Mouse (Mus musculus): ENCODE data around the gene Sema6c. TPM values are rescaled to one million over a fixed set of nuclear protein-coding genes. Genes with fewer than 3 reads are reported as not detected.

The Sema6c gene
- polyA plus RNA-seq (2014; fragmentation: Nextera tagmentation; extraction: Ambion mirVana): 3.2 and 5.8 TPM in 2 replicates

DNA sequence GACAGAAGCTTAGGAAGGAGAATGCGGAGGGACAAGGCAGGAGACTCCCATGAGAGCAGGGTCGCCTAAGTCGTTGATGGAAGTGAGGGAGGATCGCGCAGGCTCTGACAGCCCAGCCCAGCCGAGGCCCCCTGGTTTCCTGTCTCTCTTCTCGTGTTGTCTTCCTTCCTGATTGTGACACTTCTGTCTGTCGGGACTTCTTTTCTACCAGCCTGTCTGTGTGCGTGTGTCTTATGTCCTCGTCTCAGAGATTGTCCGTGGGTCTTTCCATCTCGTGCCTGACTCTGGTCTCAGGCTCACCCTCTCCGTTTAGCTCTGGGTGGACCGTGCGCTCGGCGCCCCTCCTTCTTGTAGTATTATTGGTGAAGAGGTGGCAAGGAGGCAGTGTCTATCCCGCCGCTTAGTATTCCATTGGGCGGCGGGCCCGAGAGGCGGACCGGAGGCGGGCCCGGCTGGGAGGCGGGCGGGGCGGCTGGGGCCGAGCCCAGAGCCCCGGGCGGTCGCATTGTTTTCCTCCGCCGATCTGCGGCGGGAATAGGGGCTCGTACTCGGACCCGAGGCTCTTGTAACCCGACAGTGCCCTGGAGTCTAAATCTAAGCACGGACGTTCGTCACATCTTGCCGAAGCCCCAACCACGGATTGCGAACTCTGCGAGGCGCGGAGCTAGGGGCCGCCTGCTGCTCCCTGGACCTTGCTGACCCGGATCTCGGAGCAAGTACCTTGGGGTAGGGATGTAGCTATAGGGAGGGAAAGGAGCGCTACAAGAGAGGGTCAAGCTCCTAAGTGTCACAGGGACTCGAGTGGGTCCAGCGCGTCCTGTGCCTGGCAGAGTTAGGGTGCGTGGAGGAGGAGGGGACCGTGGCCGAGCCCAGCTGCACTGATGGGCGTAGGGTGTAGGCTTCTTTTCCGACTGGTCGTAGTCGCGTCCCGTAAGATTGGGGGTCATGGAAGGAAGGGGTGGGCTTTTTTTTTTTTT lies at the start of gene Sema6c:
TSS of gene Sema6c (plus strand) at position 471 of the 977 bp plus-strand sequence.
- H3K27ac ChIP-seq (replicated peaks in 1 of 2; ENCODE audit: control insufficient read depth in 1 of 2, insufficient read depth in 1 of 2, low read depth in 2 of 2, low read length in 2 of 2): no peak within 1 kb of the TSS
- H3K36me3 ChIP-seq (ENCODE audit: control insufficient read depth, insufficient read depth, low read length): no peaks in the 10 kb centered on the region
- WGBS: under 1% methylated on average over 64 of the region's 66 CpGs
- ATAC-seq (ENCODE audit: insufficient number of reproducible peaks, insufficient read depth, low FRiP score, low read depth): peak; percentile 94
- no peaks in the 10 kb centered on the region for H3K9me3 ChIP-seq (ENCODE audit: control insufficient read depth, low read length)
- H3K27me3 ChIP-seq (ENCODE audit: control insufficient read depth, insufficient read depth, low read length): no peaks in the 10 kb centered on the region; the same call in 1 of the 2 replicates
- H3K4me1 ChIP-seq (ENCODE audit: control insufficient read depth in 2 of 2, insufficient read depth in 2 of 2, low read length in 2 of 2): peaks cover 20 to 39% of the 10 kb centered on the region in 2 experiments
- H3K4me2 ChIP-seq (ENCODE audit: low read length): peak within 1 kb of the TSS; percentile 98
- H3K4me3 ChIP-seq (ENCODE audit: control insufficient read depth in 1 of 2, insufficient read depth in 1 of 2, low read depth in 1 of 2, low read length in 2 of 2): peak within 1 kb of the TSS; percentile 78 to 85
- peak within 1 kb of the TSS; percentile 80 for H3K9ac ChIP-seq (ENCODE audit: low read length)

DNA sequence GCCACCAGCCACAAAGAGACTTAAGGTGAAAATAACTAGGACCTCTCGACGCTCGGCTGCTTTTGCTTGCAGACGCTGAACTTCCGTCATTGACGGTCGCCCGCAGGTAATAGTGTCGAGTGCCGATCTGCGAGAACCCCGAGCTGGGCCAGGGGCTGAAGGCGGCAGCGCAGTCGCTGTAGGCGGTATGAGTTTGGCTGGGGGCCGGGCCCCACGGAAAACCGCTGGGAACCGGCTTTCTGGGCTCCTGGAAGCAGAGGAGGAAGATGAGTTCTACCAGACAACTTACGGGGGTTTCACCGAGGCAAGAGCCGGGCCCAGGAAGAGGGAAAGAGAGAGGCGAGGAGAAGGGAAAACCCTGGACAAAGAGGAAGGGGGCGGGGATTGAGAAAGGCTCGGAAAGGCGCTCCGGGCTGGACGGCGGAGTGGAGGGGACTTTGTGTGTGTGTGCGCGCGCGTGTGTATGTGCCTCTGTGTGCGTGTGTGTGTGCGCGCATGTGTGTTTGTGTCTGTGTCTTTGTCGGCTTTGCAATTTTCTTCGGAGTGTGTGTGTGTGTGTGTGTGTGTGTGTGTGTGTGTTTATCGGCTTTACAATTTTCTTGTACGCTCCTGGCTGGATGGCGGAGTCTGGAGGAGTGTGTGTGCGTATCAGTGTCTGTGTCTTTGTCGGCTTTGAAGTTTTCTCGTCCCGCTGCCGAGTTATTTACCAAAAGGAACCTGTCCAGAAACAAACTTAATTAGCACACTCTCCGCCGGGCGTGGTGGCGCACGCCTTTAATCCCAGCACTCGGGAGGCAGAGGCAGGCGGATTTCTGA lies 49.1 kb upstream of the Sema6c start, which contains the start of gene Vps72:
TSS of gene Vps72 (plus strand) at position 112 of the 816 bp plus-strand sequence.
- WGBS: under 1% methylated on average over 54 of the region's 54 CpGs
- H3K4me2 ChIP-seq (ENCODE audit: low read length): peak within 1 kb of the TSS; percentile 57
- peak; percentile 69 for ATAC-seq (ENCODE audit: insufficient number of reproducible peaks, insufficient read depth, low FRiP score, low read depth)
- H3K27me3 ChIP-seq (ENCODE audit: control insufficient read depth, insufficient read depth, low read length): no peaks in the 10 kb centered on the region
- H3K9ac ChIP-seq (ENCODE audit: low read length): peak within 1 kb of the TSS; percentile 89
- H3K9me3 ChIP-seq (ENCODE audit: control insufficient read depth, low read length): no peaks in the 10 kb centered on the region
- H3K4me1 ChIP-seq (ENCODE audit: control insufficient read depth in 2 of 2, insufficient read depth in 2 of 2, low read length in 2 of 2): peaks cover 2 to 8% of the 10 kb centered on the region in 2 experiments
- peaks cover 21% of the 10 kb centered on the region for H3K36me3 ChIP-seq (ENCODE audit: control insufficient read depth, insufficient read depth, low read length)
- H3K4me3 ChIP-seq (ENCODE audit: control insufficient read depth in 1 of 2, insufficient read depth in 1 of 2, low read depth in 1 of 2, low read length in 2 of 2): peak within 1 kb of the TSS; percentile 81 to 97
- H3K27ac ChIP-seq (replicated peaks in 1 of 2; ENCODE audit: control insufficient read depth in 1 of 2, insufficient read depth in 1 of 2, low read depth in 2 of 2, low read length in 2 of 2): peak within 1 kb of the TSS; percentile 98 to 99

DNA sequence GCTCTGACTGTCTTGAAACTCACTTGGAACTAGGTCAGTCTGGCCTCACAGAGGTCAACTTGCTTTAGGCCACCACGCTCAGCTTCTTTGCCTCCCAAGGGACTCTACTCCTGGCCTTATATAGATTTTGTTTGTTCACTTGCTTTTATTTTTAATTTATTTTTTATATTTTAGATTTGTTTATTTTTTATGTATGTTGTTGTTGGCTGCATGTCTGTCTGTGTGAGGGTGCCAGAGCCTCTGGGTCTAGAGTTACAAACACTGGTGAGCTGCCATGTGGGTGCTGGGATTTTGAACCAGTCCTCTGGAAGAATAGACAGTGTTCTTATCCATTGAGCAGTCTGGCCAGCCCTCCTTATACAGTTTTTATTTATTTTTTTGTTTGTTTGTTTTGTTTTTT lies 47.5 kb upstream of the Sema6c start:
- H3K9me3 ChIP-seq (ENCODE audit: control insufficient read depth, low read length): no peaks in the 10 kb centered on the region
- H3K27ac ChIP-seq (replicated peaks in 1 of 2; ENCODE audit: control insufficient read depth in 1 of 2, insufficient read depth in 1 of 2, low read depth in 2 of 2, low read length in 2 of 2): no peak overlapping the region
- H3K36me3 ChIP-seq (ENCODE audit: control insufficient read depth, insufficient read depth, low read length): peaks cover 35% of the 10 kb centered on the region
- peaks cover 2 to 8% of the 10 kb centered on the region in 2 experiments for H3K4me1 ChIP-seq (ENCODE audit: control insufficient read depth in 2 of 2, insufficient read depth in 2 of 2, low read length in 2 of 2)
- 88% methylated on average over 1 of the region's 1 CpGs for WGBS
- no peak overlapping the region for H3K9ac ChIP-seq (ENCODE audit: low read length)
- peak overlapping the region; percentile 57 for H3K4me2 ChIP-seq (ENCODE audit: low read length)
- H3K27me3 ChIP-seq (ENCODE audit: control insufficient read depth, insufficient read depth, low read length): no peaks in the 10 kb centered on the region
- ATAC-seq (ENCODE audit: insufficient number of reproducible peaks, insufficient read depth, low FRiP score, low read depth): no peak
- no peak overlapping the region for H3K4me3 ChIP-seq (ENCODE audit: control insufficient read depth in 1 of 2, insufficient read depth in 1 of 2, low read depth in 1 of 2, low read length in 2 of 2)

DNA sequence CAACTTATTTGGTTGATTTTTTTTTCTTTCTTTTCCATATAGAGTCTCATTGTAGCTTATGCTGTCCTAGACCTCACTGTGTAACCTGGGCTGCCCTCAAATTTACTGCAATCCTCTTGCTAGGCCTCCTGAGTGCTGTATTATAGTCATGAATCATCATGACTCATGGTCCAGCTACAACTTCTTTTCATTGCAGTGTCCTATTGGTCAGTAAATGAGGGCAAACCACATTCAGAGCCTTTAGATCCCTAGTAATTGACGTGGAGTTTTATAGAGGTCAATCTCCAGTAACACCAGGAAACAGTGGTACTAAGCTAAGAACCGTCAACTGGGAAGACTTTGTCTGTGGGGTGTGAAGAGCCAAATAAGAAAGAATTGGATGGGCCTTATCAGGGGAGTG lies 42.5 kb upstream of the Sema6c start:
- no peak for ATAC-seq (ENCODE audit: insufficient number of reproducible peaks, insufficient read depth, low FRiP score, low read depth)
- Histone ChIP-seq H3K9ac (ENCODE audit: low read length) (no peak overlapping the region), H3K4me1 (ENCODE audit: control insufficient read depth in 2 of 2, insufficient read depth in 2 of 2, low read length in 2 of 2) (no peaks in the 10 kb centered on the region), H3K4me3 (ENCODE audit: control insufficient read depth in 1 of 2, insufficient read depth in 1 of 2, low read depth in 1 of 2, low read length in 2 of 2) (no peak overlapping the region), H3K9me3 (ENCODE audit: control insufficient read depth, low read length) (no peaks in the 10 kb centered on the region), H3K27ac (replicated peaks in 1 of 2; ENCODE audit: control insufficient read depth in 1 of 2, insufficient read depth in 1 of 2, low read depth in 2 of 2, low read length in 2 of 2) (no peak overlapping the region), H3K36me3 (ENCODE audit: control insufficient read depth, insufficient read depth, low read length) (peaks cover 85% of the 10 kb centered on the region), H3K4me2 (ENCODE audit: low read length) (no peak overlapping the region), H3K27me3 (ENCODE audit: control insufficient read depth, insufficient read depth, low read length) (no peaks in the 10 kb centered on the region)
- 83% methylated on average over 2 of the region's 2 CpGs for WGBS

DNA sequence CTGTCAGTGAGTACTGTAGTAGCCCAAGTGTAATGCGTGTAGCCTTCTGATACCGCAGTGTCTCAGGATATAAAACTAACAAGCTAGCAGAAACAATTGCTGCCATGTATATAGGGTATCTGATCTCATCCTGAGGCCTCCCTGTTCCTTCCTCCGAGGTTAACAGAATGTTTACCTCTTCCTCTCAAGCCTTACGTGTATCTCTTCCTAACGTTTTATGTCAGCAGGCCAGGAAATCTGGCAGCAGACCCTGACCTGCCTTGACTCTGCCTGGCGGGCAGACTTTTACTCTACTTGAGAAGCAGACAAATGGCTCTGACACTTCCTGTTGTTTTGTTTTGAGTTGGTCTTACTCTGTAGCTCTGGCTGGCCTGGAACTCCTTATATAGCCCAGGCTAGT lies 38.7 kb upstream of the Sema6c start:
- Histone ChIP-seq H3K4me2 (ENCODE audit: low read length) (no peak overlapping the region), H3K27me3 (ENCODE audit: control insufficient read depth, insufficient read depth, low read length) (no peaks in the 10 kb centered on the region), H3K4me3 (ENCODE audit: control insufficient read depth in 1 of 2, insufficient read depth in 1 of 2, low read depth in 1 of 2, low read length in 2 of 2) (no peak overlapping the region), H3K9ac (ENCODE audit: low read length) (no peak overlapping the region), H3K36me3 (ENCODE audit: control insufficient read depth, insufficient read depth, low read length) (peaks cover 71% of the 10 kb centered on the region), H3K4me1 (ENCODE audit: control insufficient read depth in 2 of 2, insufficient read depth in 2 of 2, low read length in 2 of 2) (peaks cover 14% of the 10 kb centered on the region in 2 experiments), H3K27ac (replicated peaks in 1 of 2; ENCODE audit: control insufficient read depth in 1 of 2, insufficient read depth in 1 of 2, low read depth in 2 of 2, low read length in 2 of 2) (peak overlapping the region; percentile 59 to 67), H3K9me3 (ENCODE audit: control insufficient read depth, low read length) (no peaks in the 10 kb centered on the region)
- WGBS: 59% methylated on average over 6 of the region's 6 CpGs
- peak; percentile 41; the same call in 1 of the 2 replicates for ATAC-seq (ENCODE audit: insufficient number of reproducible peaks, insufficient read depth, low FRiP score, low read depth)

DNA sequence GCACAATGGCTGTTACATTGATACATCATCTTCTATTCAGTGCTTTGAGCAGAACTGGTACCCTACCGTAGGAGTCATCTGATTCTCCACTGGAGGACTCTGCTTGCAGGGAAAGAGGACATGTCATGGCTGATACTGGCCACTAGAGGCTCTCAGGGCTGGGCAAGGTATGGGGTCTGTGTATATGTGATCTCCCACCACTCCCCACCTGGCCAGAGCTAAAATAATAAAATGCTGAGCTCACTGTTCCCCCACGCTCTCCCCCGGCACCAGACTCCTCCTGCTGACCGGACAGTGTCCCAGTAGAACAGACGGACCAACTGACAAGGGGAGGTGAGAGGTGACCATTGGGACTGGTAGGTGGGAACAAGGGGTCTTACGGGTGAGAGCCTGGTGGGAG lies 36.0 kb upstream of the Sema6c start, which contains the start of gene Tmod4:
TSS of gene Tmod4 (plus strand) at position 231 of the 400 bp plus-strand sequence.
- H3K27me3 ChIP-seq (ENCODE audit: control insufficient read depth, insufficient read depth, low read length): no peaks in the 10 kb centered on the region
- H3K27ac ChIP-seq (replicated peaks in 1 of 2; ENCODE audit: control insufficient read depth in 1 of 2, insufficient read depth in 1 of 2, low read depth in 2 of 2, low read length in 2 of 2): peak within 1 kb of the TSS; percentile 24 to 64
- no peak within 1 kb of the TSS for H3K4me3 ChIP-seq (ENCODE audit: control insufficient read depth in 1 of 2, insufficient read depth in 1 of 2, low read depth in 1 of 2, low read length in 2 of 2)
- peak; percentile 43; the same call in 1 of the 2 replicates for ATAC-seq (ENCODE audit: insufficient number of reproducible peaks, insufficient read depth, low FRiP score, low read depth)
- H3K36me3 ChIP-seq (ENCODE audit: control insufficient read depth, insufficient read depth, low read length): peaks cover 51% of the 10 kb centered on the region
- H3K9me3 ChIP-seq (ENCODE audit: control insufficient read depth, low read length): no peaks in the 10 kb centered on the region
- peak within 1 kb of the TSS; percentile 30 for H3K4me2 ChIP-seq (ENCODE audit: low read length)
- 51% methylated on average over 6 of the region's 6 CpGs for WGBS
- no peak within 1 kb of the TSS; the same call in 1 of the 2 replicates for H3K9ac ChIP-seq (ENCODE audit: low read length)
- H3K4me1 ChIP-seq (ENCODE audit: control insufficient read depth in 2 of 2, insufficient read depth in 2 of 2, low read length in 2 of 2): peaks cover 14% of the 10 kb centered on the region in 2 experiments

DNA sequence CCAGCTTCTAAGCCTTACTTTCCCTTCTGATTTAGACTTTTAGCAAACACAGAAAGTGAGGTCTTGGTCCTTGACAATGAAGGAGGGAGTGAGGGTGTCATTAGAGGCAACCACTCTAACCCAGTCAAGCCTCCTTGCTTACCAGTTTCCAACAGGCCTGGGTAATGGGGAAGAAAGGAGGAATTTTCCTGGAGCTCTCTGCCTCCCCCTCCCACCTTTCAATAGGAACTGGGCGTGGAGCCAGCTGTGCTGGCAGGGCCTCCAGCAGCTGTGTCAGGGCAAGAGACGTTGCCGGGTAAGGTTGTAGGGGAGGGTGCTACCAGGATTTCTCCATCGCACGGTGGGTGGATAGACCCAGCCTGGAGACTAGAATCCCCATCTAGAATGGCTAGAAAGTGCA lies 35.3 kb upstream of the Sema6c start:
- Histone ChIP-seq H3K9ac (ENCODE audit: low read length) (no peak overlapping the region; the same call in 1 of the 2 replicates), H3K36me3 (ENCODE audit: control insufficient read depth, insufficient read depth, low read length) (peaks cover 51% of the 10 kb centered on the region), H3K4me2 (ENCODE audit: low read length) (peak overlapping the region; percentile 30), H3K27ac (replicated peaks in 1 of 2; ENCODE audit: control insufficient read depth in 1 of 2, insufficient read depth in 1 of 2, low read depth in 2 of 2, low read length in 2 of 2) (peak overlapping the region; percentile 24 to 64), H3K27me3 (ENCODE audit: control insufficient read depth, insufficient read depth, low read length) (no peaks in the 10 kb centered on the region), H3K4me1 (ENCODE audit: control insufficient read depth in 2 of 2, insufficient read depth in 2 of 2, low read length in 2 of 2) (peaks cover 14% of the 10 kb centered on the region in 2 experiments), H3K4me3 (ENCODE audit: control insufficient read depth in 1 of 2, insufficient read depth in 1 of 2, low read depth in 1 of 2, low read length in 2 of 2) (no peak overlapping the region), H3K9me3 (ENCODE audit: control insufficient read depth, low read length) (no peaks in the 10 kb centered on the region)
- 0 out of 2 replicates have a peak, but pooled peaks have one; percentile 9 for ATAC-seq (ENCODE audit: insufficient number of reproducible peaks, insufficient read depth, low FRiP score, low read depth)
- 3% methylated on average over 5 of the region's 5 CpGs for WGBS

All from heart, embryonic 14.5 days (tissue).